Mouse (Mus musculus) MEL (cell line): ENCODE results near the gene Vmp1.

Experiments
- CHD2 ChIP-seq: IDR thresholded peaks from 2 replicates; pipeline ENCODE4 v1.6.1; 2011; ENCODE audit warnings: low read length, improper control_type of control experiment
- CTCF ChIP-seq, 3 experiments: IDR thresholded peaks in 2 of 3; conservative IDR thresholded peaks in 1 of 3; 2 replicates each; pipeline ENCODE4 v1.5.1; 2011 to 2012; ENCODE audit warnings: low read length in 3 of 3, low read depth in 2 of 3, mild to moderate bottlenecking in 2 of 3, improper control_type of control experiment in 1 of 3, inconsistent platforms in 1 of 3, mixed read lengths in 1 of 3, moderate library complexity in 1 of 3; ENCODE audit not compliant: control insufficient read depth in 1 of 3, insufficient read depth in 1 of 3, poor library complexity in 1 of 3, severe bottlenecking in 1 of 3
- ETS1 ChIP-seq: IDR thresholded peaks from 2 replicates; pipeline ENCODE4 v1.6.1; 2012; ENCODE audit warnings: low read depth, mild to moderate bottlenecking, inconsistent platforms, low read length, improper control_type of control experiment, moderate library complexity
- GABPA ChIP-seq: IDR thresholded peaks from 2 replicates; pipeline ENCODE4 v1.6.1; 2012; ENCODE audit warnings: low read depth, mild to moderate bottlenecking, inconsistent platforms, low read length, improper control_type of control experiment, moderate library complexity
- JUND ChIP-seq: IDR thresholded peaks from 2 replicates; pipeline ENCODE4 v1.6.1; 2011; ENCODE audit warnings: low read depth, mild to moderate bottlenecking, improper control_type of control experiment, low read length
- MAX ChIP-seq: IDR thresholded peaks from 2 replicates; pipeline ENCODE4 v1.6.1; 2011; ENCODE audit warnings: low read length, improper control_type of control experiment
- MAZ ChIP-seq: IDR thresholded peaks from 2 replicates; pipeline ENCODE4 v1.6.1; 2012; ENCODE audit warnings: low read depth, mild to moderate bottlenecking, inconsistent platforms, low read length, improper control_type of control experiment
- MEF2A ChIP-seq: IDR thresholded peaks from 2 replicates; pipeline ENCODE4 v1.6.1; 2014; ENCODE audit warnings: low read depth, mild to moderate bottlenecking, inconsistent platforms, low read length, improper control_type of control experiment; ENCODE audit not compliant: poor library complexity, insufficient replicate concordance, severe bottlenecking; ENCODE audit errors: extremely low read depth
- MXI1 ChIP-seq: IDR thresholded peaks from 2 replicates; pipeline ENCODE4 v1.6.1; 2011; ENCODE audit warnings: mild to moderate bottlenecking, low read depth, low read length, improper control_type of control experiment
- POLR2A ChIP-seq, 2 experiments: IDR thresholded peaks; 2 replicates each; pipeline ENCODE4 v1.6.1; 2011 to 2012; ENCODE audit warnings: low read length in 2 of 2, mild to moderate bottlenecking in 2 of 2, control low read depth in 1 of 2, improper control_type of control experiment in 1 of 2, low read depth in 1 of 2, moderate library complexity in 1 of 2; ENCODE audit not compliant: control insufficient read depth in 1 of 2, insufficient read depth in 1 of 2, poor library complexity in 1 of 2
- SIN3A ChIP-seq: IDR thresholded peaks from 2 replicates; pipeline ENCODE4 v1.6.1; 2012; ENCODE audit warnings: low read length, improper control_type of control experiment, inconsistent platforms
- SMC3 ChIP-seq: IDR thresholded peaks from 2 replicates; pipeline ENCODE4 v1.6.1; 2011; ENCODE audit warnings: low read depth, low read length, improper control_type of control experiment

- TF ChIP-seq POLR2A (IDR thresholded peaks at IDR 0.05; ENCODE audit: control insufficient read depth in 1 of 2, insufficient read depth in 1 of 2, low read depth in 1 of 2, low read length in 2 of 2, poor library complexity in 1 of 2) (peak; percentile 70 to 97), CTCF (IDR thresholded peaks at IDR 0.05 in 2 of 3, conservative IDR thresholded peaks at IDR 0.05 in 1 of 3; ENCODE audit: control insufficient read depth in 1 of 3, insufficient read depth in 1 of 3, low read depth in 2 of 3, low read length in 3 of 3, poor library complexity in 1 of 3, severe bottlenecking in 1 of 3) (0 out of 6 replicates have a peak, but pooled peaks of 1 of the 3 experiments have one; percentile 4), MXI1 (peak; percentile 7; the same call in 1 of the 2 replicates), JUND (no peak), SMC3 (peak; percentile 9; the same call in 1 of the 2 replicates), MEF2A (no peak), ETS1 (peak; percentile 94), MAX (no peak), CHD2 (no peak), MAZ (peak; percentile 81), GABPA (no peak), SIN3A (peak; percentile 88)
These were observed 102.3 kb downstream of the Vmp1 start for GRCm38 (mm10) chr11:86581250-86581753.
